Mouse (Mus musculus) forebrain, embryonic 14.5 days (tissue): ENCODE measurements around the gene Ssx2ip. TPM values are rescaled to one million over a fixed set of nuclear protein-coding genes. Genes with fewer than 3 reads are reported as not detected.
A peak's percentile ranks its signal among the peaks of the same experiment; 100 is the strongest.
"Not testable (repeated sequence)": the region's sequence is repeated elsewhere in the genome, so short reads cannot be mapped to it uniquely, and the experiment has no call there.

Experiments
- ATAC-seq: fragments of 200-750 bp; cut with Nextera tagmentation; 2 replicates; pipeline ENCODE4 v1.8.0; 2017; ENCODE audit warnings: mild to moderate bottlenecking, moderate library complexity
- DNase-seq: peaks from one replicate; pipeline ENCODE4 v3.0.0-alpha.2; 2015; ENCODE audit warnings: low spot score
- H3K27ac ChIP-seq: fragments of 300-500 bp; sonication (generic); 2 replicates; pipeline ENCODE4 v1.5.1; 2014; ENCODE audit warnings: low read depth, mild to moderate bottlenecking, control low read depth, low read length, moderate library complexity
- H3K27me3 ChIP-seq: fragments of 300-500 bp; sonication (generic); replicated peaks from 2 replicates; pipeline ENCODE4 v1.6.1; 2014; ENCODE audit warnings: low read length, control low read depth, mixed read lengths; ENCODE audit not compliant: control insufficient read depth, insufficient read depth
- H3K36me3 ChIP-seq: fragments of 300-500 bp; sonication (generic); 2 replicates; pipeline ENCODE4 v1.6.1; 2014; ENCODE audit warnings: low read length, control low read depth; ENCODE audit not compliant: control insufficient read depth, insufficient read depth
- H3K4me1 ChIP-seq: fragments of 300-500 bp; sonication (generic); 2 replicates; pipeline ENCODE4 v1.6.1; 2014; ENCODE audit warnings: antibody characterized with exemption, low read length, control low read depth; ENCODE audit not compliant: control insufficient read depth, insufficient read depth
- H3K4me2 ChIP-seq: fragments of 300-500 bp; sonication (generic); 2 replicates; pipeline ENCODE4 v1.6.1; 2014; ENCODE audit warnings: mild to moderate bottlenecking, control low read depth, low read length
- H3K4me3 ChIP-seq: fragments of 300-500 bp; sonication (generic); 2 replicates; pipeline ENCODE4 v1.5.1; 2014; ENCODE audit warnings: low read depth, low read length, control low read depth
- H3K9ac ChIP-seq: fragments of 300-500 bp; sonication (generic); 2 replicates; pipeline ENCODE4 v1.6.1; 2014; ENCODE audit warnings: mild to moderate bottlenecking, low read length, control low read depth, moderate library complexity
- H3K9me3 ChIP-seq: fragments of 300-500 bp; sonication (generic); replicated peaks from 2 replicates; pipeline ENCODE4 v1.6.1; 2016; ENCODE audit warnings: low read length, control low read depth, mixed read lengths; ENCODE audit not compliant: control insufficient read depth
- WGBS: fragments of 180-500 bp; shearing (Covaris S2); extraction: QIAGEN DNeasy Blood & Tissue Kit; methylation state at CpG from one replicate; pipeline ENCODE4 v1.1.7; 2014; 5-methylcytosine and 5-hydroxymethylcytosine counted together
- polyA plus RNA-seq: library from polyadenylated mRNA; unstranded; fragments of >200 nt; fragmentation: Nextera tagmentation; extraction: Ambion mirVana; gene quantifications from 2 replicates; pipeline ENCODE4 v1.2.1, GENCODE M21; 2014

The Ssx2ip gene
- polyA plus RNA-seq, 1 experiment from 2014 or later: 20.8 TPM

GRCm38 (mm10) chr3:146419992-146420537 lies 15.6 kb downstream of the Ssx2ip start:
- Histone ChIP-seq H3K27me3 (no peaks in the 10 kb centered on the region), H3K9me3 (no peaks in the 10 kb centered on the region), H3K4me3 (no peak overlapping the region), H3K36me3 (peaks cover 53% of the 10 kb centered on the region), H3K27ac (0 out of 2 replicates have a peak overlapping the region, but pooled peaks have one; percentile 2), H3K9ac (no peak overlapping the region), H3K4me2 (no peak overlapping the region), H3K4me1 (no peaks in the 10 kb centered on the region; the same call in 1 of the 2 replicates)
- 89% methylated on average over 15 of the region's 15 CpGs for WGBS
- DNase-seq (peak; percentile 48), ATAC-seq (0 out of 2 replicates have a peak, but pooled peaks have one; percentile 13)

GRCm38 (mm10) chr3:146421787-146422186 lies 17.3 kb downstream of the Ssx2ip start:
- ATAC-seq (no peak), DNase-seq (no peak)
- Histone ChIP-seq H3K9me3 (no peaks in the 10 kb centered on the region), H3K4me2 (no peak overlapping the region), H3K9ac (no peak overlapping the region), H3K27ac (no peak overlapping the region), H3K4me3 (no peak overlapping the region), H3K27me3 (no peaks in the 10 kb centered on the region), H3K36me3 (peaks cover 62% of the 10 kb centered on the region), H3K4me1 (no peaks in the 10 kb centered on the region; the same call in 1 of the 2 replicates)
- 77% methylated on average over 8 of the region's 8 CpGs for WGBS

- Histone ChIP-seq H3K4me2 (no peak overlapping the region), H3K4me1 (no peaks in the 10 kb centered on the region; the same call in 1 of the 2 replicates), H3K4me3 (no peak overlapping the region), H3K36me3 (peaks cover 70% of the 10 kb centered on the region), H3K9ac (no peak overlapping the region), H3K27me3 (no peaks in the 10 kb centered on the region), H3K9me3 (no peaks in the 10 kb centered on the region), H3K27ac (no peak overlapping the region)
- ATAC-seq: no peak
- no peak for DNase-seq
- 81% methylated on average over 7 of the region's 7 CpGs for WGBS
Observed at GRCm38 (mm10) chr3:146423710-146424109, 19.3 kb downstream of the Ssx2ip start.

- no peak overlapping the region for H3K4me2 ChIP-seq
- H3K9me3 ChIP-seq: no peaks in the 10 kb centered on the region
- no peak overlapping the region for H3K9ac ChIP-seq
- DNase-seq (peak; percentile 68), ATAC-seq (peak; percentile 66)
- H3K4me1 ChIP-seq: no peaks in the 10 kb centered on the region; the same call in 1 of the 2 replicates
- peaks cover 70% of the 10 kb centered on the region for H3K36me3 ChIP-seq
- 54% methylated on average over 7 of the region's 7 CpGs for WGBS
- no peak overlapping the region; the same call in 1 of the 2 replicates for H3K27ac ChIP-seq
- H3K27me3 ChIP-seq: no peaks in the 10 kb centered on the region
- H3K4me3 ChIP-seq: no peak overlapping the region
Observed at GRCm38 (mm10) chr3:146424306-146424900, 20.0 kb downstream of the Ssx2ip start.

GRCm38 (mm10) chr3:146425902-146426301 lies 21.5 kb downstream of the Ssx2ip start:
- ATAC-seq (no peak), DNase-seq (no peak)
- H3K4me2 ChIP-seq: no peak overlapping the region
- no peak overlapping the region for H3K4me3 ChIP-seq
- H3K4me1 ChIP-seq: no peaks in the 10 kb centered on the region; the same call in 1 of the 2 replicates
- H3K36me3 ChIP-seq: peaks cover 65% of the 10 kb centered on the region
- no peaks in the 10 kb centered on the region for H3K9me3 ChIP-seq
- no peak overlapping the region for H3K9ac ChIP-seq
- H3K27me3 ChIP-seq: no peaks in the 10 kb centered on the region
- 58% methylated on average over 7 of the region's 7 CpGs for WGBS
- H3K27ac ChIP-seq: no peak overlapping the region

GRCm38 (mm10) chr3:146426489-146426888 lies 22.0 kb downstream of the Ssx2ip start:
- H3K27me3 ChIP-seq: no peaks in the 10 kb centered on the region
- H3K4me3 ChIP-seq: no peak overlapping the region
- H3K9me3 ChIP-seq: no peaks in the 10 kb centered on the region
- no peak overlapping the region for H3K27ac ChIP-seq
- H3K9ac ChIP-seq: no peak overlapping the region
- peak; percentile 45; the same call in 1 of the 2 replicates for ATAC-seq
- no peak overlapping the region for H3K4me2 ChIP-seq
- peaks cover 69% of the 10 kb centered on the region for H3K36me3 ChIP-seq
- peak; percentile 47 for DNase-seq
- no peaks in the 10 kb centered on the region; the same call in 1 of the 2 replicates for H3K4me1 ChIP-seq
- WGBS: 67% methylated on average over 8 of the region's 8 CpGs

- not testable (repeated sequence) for H3K27me3 ChIP-seq, H3K4me1 ChIP-seq, H3K9ac ChIP-seq, H3K4me2 ChIP-seq, H3K9me3 ChIP-seq, ATAC-seq, H3K4me3 ChIP-seq, H3K27ac ChIP-seq, DNase-seq
- H3K36me3 ChIP-seq: peaks cover 88% of the 10 kb centered on the region
- WGBS: 92% methylated on average over 11 of the region's 11 CpGs
Observed at GRCm38 (mm10) chr3:146433063-146433462, 28.6 kb downstream of the Ssx2ip start.

GRCm38 (mm10) chr3:146433681-146434350 lies 29.4 kb downstream of the Ssx2ip start:
- no peak overlapping the region; the same call in 1 of the 2 replicates for H3K27ac ChIP-seq
- no peak for ATAC-seq
- no peaks in the 10 kb centered on the region for H3K27me3 ChIP-seq
- H3K9me3 ChIP-seq: no peaks in the 10 kb centered on the region
- no peaks in the 10 kb centered on the region for H3K4me1 ChIP-seq
- 82% methylated on average over 14 of the region's 14 CpGs for WGBS
- no peak overlapping the region for H3K4me2 ChIP-seq
- peaks cover 88% of the 10 kb centered on the region for H3K36me3 ChIP-seq
- H3K4me3 ChIP-seq: no peak overlapping the region
- DNase-seq: no peak
- no peak overlapping the region for H3K9ac ChIP-seq

- DNase-seq (no peak), ATAC-seq (no peak)
- H3K27ac ChIP-seq: no peak overlapping the region
- H3K4me1 ChIP-seq: no peaks in the 10 kb centered on the region
- H3K9me3 ChIP-seq: no peaks in the 10 kb centered on the region
- H3K4me3 ChIP-seq: no peak overlapping the region
- no peak overlapping the region for H3K4me2 ChIP-seq
- no peak overlapping the region for H3K9ac ChIP-seq
- WGBS: 89% methylated on average over 8 of the region's 8 CpGs
- H3K36me3 ChIP-seq: peaks cover 86% of the 10 kb centered on the region
- H3K27me3 ChIP-seq: no peaks in the 10 kb centered on the region
Observed at GRCm38 (mm10) chr3:146434686-146435085, 30.2 kb downstream of the Ssx2ip start.
